Mouse (Mus musculus): ENCODE data around the gene Ccdc136. TPM values are rescaled to one million over a fixed set of nuclear protein-coding genes. Genes with fewer than 3 reads are reported as not detected.
A peak's percentile ranks its signal among the peaks of the same experiment; 100 is the strongest.

The Ccdc136 gene
- polyA plus RNA-seq, 1 experiment: 927 TPM

DNA sequence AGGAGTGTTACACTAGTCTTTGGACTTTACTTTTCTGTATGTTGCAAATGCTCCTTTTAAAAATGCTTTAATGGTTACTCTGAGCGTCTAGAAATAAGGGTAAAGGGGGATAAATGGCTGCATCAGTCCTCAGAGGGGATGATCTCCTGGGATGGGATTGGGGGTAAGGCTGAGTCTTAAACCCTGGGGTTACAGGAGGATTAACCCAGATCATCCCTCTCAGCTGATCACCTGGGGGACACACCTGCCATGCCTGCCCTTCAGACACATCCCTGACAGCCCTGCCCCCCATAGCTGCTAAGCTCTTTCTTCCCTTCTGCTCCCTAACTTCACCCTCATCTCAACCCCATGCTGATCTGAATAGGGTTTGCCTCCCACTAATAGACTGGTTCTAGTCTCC, 1.8 kb upstream of the Ccdc136 start:
- peaks cover 9% of the 10 kb centered on the region for H3K4me1 ChIP-seq (ENCODE audit: control insufficient read depth, insufficient read depth, low read length)
- no peak for TF ChIP-seq CTCF (IDR thresholded peaks at IDR 0.05; ENCODE audit: control insufficient read depth, insufficient read depth, insufficient replicate concordance, low read depth, low read length)
- TF ChIP-seq POLR2A (IDR thresholded peaks at IDR 0.05; ENCODE audit: control insufficient read depth, low read depth, low read length): no peak
- no peak overlapping the region for H3K27ac ChIP-seq (ENCODE audit: control insufficient read depth, insufficient read depth, low read depth, low read length)
- H3K27me3 ChIP-seq (ENCODE audit: control insufficient read depth, insufficient read depth, low read length): no peaks in the 10 kb centered on the region; the same call in 1 of the 2 replicates
- no peak overlapping the region for H3K4me3 ChIP-seq (ENCODE audit: control insufficient read depth, low read depth, low read length)
- H3K36me3 ChIP-seq (ENCODE audit: control insufficient read depth, insufficient read depth, low read length): no peaks in the 10 kb centered on the region

DNA sequence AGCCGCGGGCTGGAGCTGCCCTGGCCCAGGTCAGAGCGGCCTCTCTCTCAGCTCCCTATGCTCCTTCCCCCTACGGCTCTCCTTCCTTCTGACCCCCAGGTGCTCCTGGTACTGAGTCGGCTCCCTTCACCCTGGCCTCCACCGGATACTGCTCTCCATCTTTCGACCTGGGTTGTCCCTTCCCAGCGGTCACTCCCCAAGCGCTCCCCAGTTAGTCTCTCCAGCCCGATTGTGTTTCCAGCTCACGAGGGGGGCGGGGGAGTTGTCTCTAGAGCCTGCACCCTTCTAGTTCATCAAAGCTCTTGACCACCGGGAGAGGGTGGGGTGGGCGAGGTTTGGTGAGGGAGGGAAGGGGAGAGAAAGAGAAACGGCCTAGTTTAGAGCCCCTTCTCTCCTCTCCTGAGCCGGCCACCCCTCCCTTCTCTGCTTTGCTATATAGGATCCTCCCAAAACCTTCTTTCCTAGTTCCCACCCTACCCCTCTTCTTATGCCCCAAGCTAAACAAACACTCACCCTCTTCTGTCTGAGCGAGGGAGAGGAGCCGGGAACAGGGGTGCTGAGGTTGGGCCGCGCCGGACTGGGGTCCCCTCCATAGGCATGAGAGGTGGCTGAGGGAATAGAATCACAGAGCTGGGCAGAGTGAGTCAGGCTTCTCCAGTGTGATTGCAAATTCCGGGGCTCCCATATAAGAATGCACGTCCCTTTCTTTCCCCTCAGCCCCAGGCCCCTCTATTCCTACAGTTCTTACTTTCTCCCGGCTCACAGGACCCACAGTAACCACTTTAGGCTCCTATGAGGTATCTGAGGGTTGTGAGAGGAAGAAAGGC, 818 bp downstream of the Ccdc136 start:
- H3K27me3 ChIP-seq (ENCODE audit: control insufficient read depth, insufficient read depth, low read length): no peaks in the 10 kb centered on the region; the same call in 1 of the 2 replicates
- peaks cover 9% of the 10 kb centered on the region for H3K4me1 ChIP-seq (ENCODE audit: control insufficient read depth, insufficient read depth, low read length)
- H3K27ac ChIP-seq (ENCODE audit: control insufficient read depth, insufficient read depth, low read depth, low read length): no peak overlapping the region
- peak overlapping the region; percentile 85 for H3K4me3 ChIP-seq (ENCODE audit: control insufficient read depth, low read depth, low read length)
- TF ChIP-seq CTCF (IDR thresholded peaks at IDR 0.05; ENCODE audit: control insufficient read depth, insufficient read depth, insufficient replicate concordance, low read depth, low read length) (no peak), POLR2A (IDR thresholded peaks at IDR 0.05; ENCODE audit: control insufficient read depth, low read depth, low read length) (no peak)
- no peaks in the 10 kb centered on the region for H3K36me3 ChIP-seq (ENCODE audit: control insufficient read depth, insufficient read depth, low read length)

DNA sequence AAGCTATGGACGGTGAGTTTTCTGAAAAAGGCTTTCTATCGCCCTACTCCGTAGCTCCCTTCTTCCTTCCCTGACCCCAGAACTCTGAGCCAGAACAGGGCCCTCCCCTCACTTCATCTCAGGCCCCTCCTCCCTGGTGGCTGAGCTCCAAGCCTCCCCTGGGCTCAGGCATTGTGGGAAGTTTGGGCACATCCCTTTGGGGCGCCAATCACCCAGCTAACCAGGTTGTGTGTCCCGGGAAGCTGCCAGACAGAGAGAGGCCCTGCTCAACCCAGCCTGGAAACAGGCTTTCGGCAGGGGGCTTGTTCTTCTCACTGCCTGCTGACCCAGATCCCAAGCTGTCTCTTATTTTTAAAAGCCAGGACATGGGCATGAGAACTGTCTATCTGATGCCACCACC, 1.5 kb downstream of the Ccdc136 start:
- Histone ChIP-seq H3K36me3 (ENCODE audit: control insufficient read depth, insufficient read depth, low read length) (no peaks in the 10 kb centered on the region), H3K27ac (ENCODE audit: control insufficient read depth, insufficient read depth, low read depth, low read length) (no peak overlapping the region), H3K4me1 (ENCODE audit: control insufficient read depth, insufficient read depth, low read length) (peaks cover 9% of the 10 kb centered on the region), H3K4me3 (ENCODE audit: control insufficient read depth, low read depth, low read length) (no peak overlapping the region), H3K27me3 (ENCODE audit: control insufficient read depth, insufficient read depth, low read length) (no peaks in the 10 kb centered on the region; the same call in 1 of the 2 replicates)
- no peak for TF ChIP-seq POLR2A (IDR thresholded peaks at IDR 0.05; ENCODE audit: control insufficient read depth, low read depth, low read length)
- no peak for TF ChIP-seq CTCF (IDR thresholded peaks at IDR 0.05; ENCODE audit: control insufficient read depth, insufficient read depth, insufficient replicate concordance, low read depth, low read length)

DNA sequence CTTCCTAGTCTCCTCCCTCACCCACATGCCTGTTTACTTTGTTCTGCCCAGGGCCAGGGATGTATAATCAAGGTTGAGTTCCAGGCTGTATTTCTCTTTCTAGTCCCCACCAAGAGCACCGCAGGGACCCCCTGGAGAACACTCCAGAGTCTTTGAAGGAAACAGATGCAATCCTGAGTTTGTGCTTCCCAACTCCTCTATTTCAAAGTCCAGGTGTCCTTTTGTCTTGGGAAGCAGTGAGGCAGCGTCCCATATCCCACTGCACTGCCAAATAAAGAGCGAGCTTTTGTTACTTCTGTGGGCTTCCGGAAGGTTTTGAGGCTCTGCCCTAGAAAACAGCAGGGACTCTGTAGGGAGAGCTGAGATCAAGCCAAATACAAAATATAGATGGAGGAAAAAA, 3.7 kb downstream of the Ccdc136 start:
- no peak overlapping the region for H3K4me3 ChIP-seq (ENCODE audit: control insufficient read depth, low read depth, low read length)
- 0 out of 2 replicates have a peak, but pooled peaks cover 1% of the 10 kb centered on the region for H3K36me3 ChIP-seq (ENCODE audit: control insufficient read depth, insufficient read depth, low read length)
- H3K4me1 ChIP-seq (ENCODE audit: control insufficient read depth, insufficient read depth, low read length): peaks cover 9% of the 10 kb centered on the region
- H3K27me3 ChIP-seq (ENCODE audit: control insufficient read depth, insufficient read depth, low read length): no peaks in the 10 kb centered on the region; the same call in 1 of the 2 replicates
- TF ChIP-seq CTCF (IDR thresholded peaks at IDR 0.05; ENCODE audit: control insufficient read depth, insufficient read depth, insufficient replicate concordance, low read depth, low read length) (no peak), POLR2A (IDR thresholded peaks at IDR 0.05; ENCODE audit: control insufficient read depth, low read depth, low read length) (no peak)
- H3K27ac ChIP-seq (ENCODE audit: control insufficient read depth, insufficient read depth, low read depth, low read length): no peak overlapping the region

DNA sequence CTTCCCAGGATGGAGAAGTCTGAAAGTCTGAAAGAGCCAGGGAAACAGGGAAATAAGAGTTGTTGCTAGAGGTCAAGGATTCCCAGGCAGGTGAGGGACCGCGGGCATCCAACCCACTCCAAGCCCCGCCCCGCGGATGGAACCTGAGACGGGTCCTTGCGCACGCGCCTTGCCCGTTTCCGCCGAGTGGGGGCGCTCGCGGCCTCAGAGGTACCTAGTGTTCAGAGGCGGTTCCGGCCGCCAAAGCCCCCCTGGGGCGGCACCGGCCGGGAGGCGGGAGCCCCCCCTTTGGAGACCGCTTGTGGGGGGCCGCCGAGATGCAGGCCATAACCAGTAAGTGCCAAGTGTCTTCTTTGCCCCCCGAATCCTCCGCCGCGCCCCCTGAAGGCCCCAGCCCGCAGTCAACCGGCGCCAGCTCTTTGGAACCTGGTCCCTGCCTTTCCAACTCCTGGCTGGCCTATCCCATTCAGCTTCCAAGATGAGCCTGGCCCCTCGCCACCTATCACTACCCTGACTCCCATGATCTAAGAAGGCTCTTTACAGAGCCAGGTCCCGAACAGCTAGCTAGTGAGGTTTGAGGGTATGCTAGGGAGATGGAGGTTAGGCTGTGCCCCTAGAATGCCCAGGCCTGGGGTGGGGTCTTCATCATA, 6.7 kb downstream of the Ccdc136 start:
- TF ChIP-seq CTCF (IDR thresholded peaks at IDR 0.05; ENCODE audit: control insufficient read depth, insufficient read depth, insufficient replicate concordance, low read depth, low read length) (peak; percentile 66), POLR2A (IDR thresholded peaks at IDR 0.05; ENCODE audit: control insufficient read depth, low read depth, low read length) (peak; percentile 69)
- H3K4me1 ChIP-seq (ENCODE audit: control insufficient read depth, insufficient read depth, low read length): no peaks in the 10 kb centered on the region; the same call in 1 of the 2 replicates
- peak overlapping the region; percentile 95 for H3K4me3 ChIP-seq (ENCODE audit: control insufficient read depth, low read depth, low read length)

DNA sequence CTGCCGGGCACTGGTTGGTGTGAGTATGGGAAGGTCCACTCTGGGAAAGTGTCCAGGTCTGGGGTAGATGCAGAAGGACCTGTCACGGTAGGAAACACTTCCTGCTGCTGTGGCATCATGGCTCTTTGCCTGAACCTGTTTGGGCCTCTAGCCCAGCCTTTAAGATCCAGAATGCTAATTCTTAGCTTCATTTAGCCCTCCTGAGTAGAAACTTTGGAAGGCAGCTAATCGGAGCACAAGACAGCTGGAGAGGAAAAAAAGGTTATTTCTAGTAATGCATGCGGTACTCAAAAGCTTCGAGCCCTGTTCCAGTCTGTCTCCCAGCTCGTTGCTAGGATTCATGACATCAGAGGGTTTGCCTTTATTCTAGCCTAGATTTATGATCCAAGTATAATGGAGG, 10.3 kb downstream of the Ccdc136 start:
- H3K27me3 ChIP-seq (ENCODE audit: control insufficient read depth, insufficient read depth, low read length): no peaks in the 10 kb centered on the region
- H3K27ac ChIP-seq (ENCODE audit: control insufficient read depth, insufficient read depth, low read depth, low read length): no peak overlapping the region
- H3K4me1 ChIP-seq (ENCODE audit: control insufficient read depth, insufficient read depth, low read length): no peaks in the 10 kb centered on the region; the same call in 1 of the 2 replicates
- H3K36me3 ChIP-seq (ENCODE audit: control insufficient read depth, insufficient read depth, low read length): peaks cover 2% of the 10 kb centered on the region
- H3K4me3 ChIP-seq (ENCODE audit: control insufficient read depth, low read depth, low read length): no peak overlapping the region
- no peak for TF ChIP-seq POLR2A (IDR thresholded peaks at IDR 0.05; ENCODE audit: control insufficient read depth, low read depth, low read length)
- TF ChIP-seq CTCF (IDR thresholded peaks at IDR 0.05; ENCODE audit: control insufficient read depth, insufficient read depth, insufficient replicate concordance, low read depth, low read length): no peak

More for the DNA sequence above, 6.7 kb downstream of the Ccdc136 start:
- peaks cover 1% of the 10 kb centered on the region; the same call in 1 of the 2 replicates for H3K36me3 ChIP-seq (ENCODE audit: control insufficient read depth, insufficient read depth, low read length)
- no peaks in the 10 kb centered on the region for H3K27me3 ChIP-seq (ENCODE audit: control insufficient read depth, insufficient read depth, low read length)
- H3K27ac ChIP-seq (ENCODE audit: control insufficient read depth, insufficient read depth, low read depth, low read length): peak overlapping the region; percentile 75

DNA sequence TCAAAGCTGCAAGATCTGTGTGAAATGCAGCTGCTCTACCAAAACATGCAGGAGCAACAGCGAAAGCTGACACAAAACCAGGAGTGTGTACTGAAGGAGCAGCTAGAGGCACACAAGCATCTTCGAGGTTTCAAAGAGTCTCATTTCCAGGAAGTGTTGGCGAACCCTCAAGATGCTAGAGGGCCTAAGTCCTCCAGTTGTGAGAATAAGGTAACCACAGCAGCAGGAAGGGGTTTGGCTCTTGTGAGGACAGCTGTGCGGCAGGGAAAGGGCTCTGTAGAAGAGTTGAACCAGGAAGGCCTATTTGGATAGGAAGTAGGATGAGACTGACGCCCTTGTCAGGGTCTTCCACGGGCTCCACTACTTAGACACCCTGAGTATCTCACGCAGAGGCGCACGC, 19.3 kb downstream of the Ccdc136 start:
- peaks cover 5% of the 10 kb centered on the region for H3K36me3 ChIP-seq (ENCODE audit: control insufficient read depth, insufficient read depth, low read length)

More for the DNA sequence above, 19.3 kb downstream of the Ccdc136 start:
- Histone ChIP-seq H3K4me1 (ENCODE audit: control insufficient read depth, insufficient read depth, low read length) (no peaks in the 10 kb centered on the region), H3K4me3 (ENCODE audit: control insufficient read depth, low read depth, low read length) (no peak overlapping the region), H3K27me3 (ENCODE audit: control insufficient read depth, insufficient read depth, low read length) (no peaks in the 10 kb centered on the region), H3K27ac (ENCODE audit: control insufficient read depth, insufficient read depth, low read depth, low read length) (no peak overlapping the region)
- TF ChIP-seq CTCF (IDR thresholded peaks at IDR 0.05; ENCODE audit: control insufficient read depth, insufficient read depth, insufficient replicate concordance, low read depth, low read length) (no peak), POLR2A (IDR thresholded peaks at IDR 0.05; ENCODE audit: control insufficient read depth, low read depth, low read length) (no peak)
